In the genomic region with DNA sequence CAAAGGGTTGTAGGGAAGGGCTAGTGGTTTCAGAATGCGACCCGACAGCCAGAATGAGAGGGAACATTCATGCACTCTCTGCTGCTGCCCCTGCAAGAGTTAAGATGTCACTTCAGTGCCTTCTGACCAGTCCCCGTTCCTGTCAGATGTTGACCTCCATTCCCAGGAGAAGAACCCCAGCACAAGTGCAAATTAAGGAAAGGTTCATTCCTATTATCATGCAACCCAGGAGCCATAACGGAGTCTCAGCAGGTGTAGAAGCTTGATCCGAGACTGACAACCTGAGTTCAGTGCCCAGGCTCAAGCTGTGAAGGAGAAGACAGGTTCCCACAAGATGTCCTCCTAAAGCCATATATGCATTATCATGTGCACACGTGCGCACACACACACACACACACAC, we compare ENCODE assay signal across 25 mouse cellular contexts.
"Had no signal": no experiment of that assay in that cellular context is flagged by ENCODE, and none has a peak within 500 bp of the region (broad histone marks: within the 10 kb centered on the region; RNA-seq: fewer than 3 reads in every experiment).

No protein-coding gene starts in this region.

- H3K27me3 ChIP-seq: embryonic facial prominence, embryonic 12.5 days; embryonic facial prominence, embryonic 13.5 days; embryonic facial prominence, embryonic 15.5 days; forebrain, embryonic 12.5 days; forebrain, embryonic 13.5 days; forebrain, embryonic 15.5 days had no signal

- H3K9me3 ChIP-seq: embryonic facial prominence, embryonic 10.5 days; embryonic facial prominence, embryonic 12.5 days; embryonic facial prominence, embryonic 13.5 days; embryonic facial prominence, embryonic 15.5 days; forebrain, embryonic 10.5 days; forebrain, embryonic 12.5 days; forebrain, embryonic 13.5 days; forebrain, embryonic 15.5 days had no signal

- H3K4me3 ChIP-seq: embryonic facial prominence, embryonic 10.5 days; embryonic facial prominence, embryonic 12.5 days; embryonic facial prominence, embryonic 13.5 days; embryonic facial prominence, embryonic 15.5 days; erythroblast, embryonic 14.5 days; forebrain, embryonic 10.5 days; forebrain, embryonic 12.5 days; forebrain, embryonic 13.5 days; forebrain, embryonic 15.5 days; gastrocnemius, adult 2 months; heart, adult 2 months had no signal

- H3K36me3 ChIP-seq: embryonic facial prominence, embryonic 10.5 days; embryonic facial prominence, embryonic 12.5 days; embryonic facial prominence, embryonic 13.5 days; embryonic facial prominence, embryonic 15.5 days; forebrain, embryonic 10.5 days; forebrain, embryonic 12.5 days; forebrain, embryonic 15.5 days had no signal

- H3K27ac ChIP-seq: embryonic facial prominence, embryonic 10.5 days; embryonic facial prominence, embryonic 12.5 days; embryonic facial prominence, embryonic 13.5 days; embryonic facial prominence, embryonic 15.5 days; forebrain, embryonic 10.5 days; forebrain, embryonic 12.5 days; forebrain, embryonic 13.5 days; forebrain, embryonic 15.5 days; gastrocnemius, adult 2 months; heart, adult 2 months had no signal

- H3K4me1 ChIP-seq: embryonic facial prominence, embryonic 12.5 days; embryonic facial prominence, embryonic 13.5 days; embryonic facial prominence, embryonic 15.5 days; forebrain, embryonic 10.5 days; forebrain, embryonic 12.5 days; forebrain, embryonic 13.5 days; forebrain, embryonic 15.5 days had no signal

- DNase-seq: cerebellum, adult 9-11 months; cerebellum, postnatal 10 days; cerebellum, postnatal 14 days; cerebellum, postnatal 25 days; cerebellum, postnatal 36 days; embryo, embryonic 11 days; forebrain, postnatal 0 days; gastrocnemius, adult 2 months; gastrocnemius, postnatal 10 days; gastrocnemius, postnatal 14 days; gastrocnemius, postnatal 25 days; gastrocnemius, postnatal 36 days; heart, adult 18-20 months; heart, adult 2 months had no signal

- ATAC-seq: forebrain, embryonic 13.5 days; forebrain, embryonic 14.5 days; forebrain, embryonic 15.5 days; forebrain, embryonic 16.5 days; forebrain, postnatal 0 days had no signal
